Mouse (Mus musculus) megakaryocyte, embryonic 14.5 days (primary cell): Measurements from ENCODE around the gene Pef1.

Experiments used
- FLI1 ChIP-seq: IDR thresholded peaks from 2 replicates; pipeline ENCODE4 v1.6.1; 2012; ENCODE audit warnings: low read length, inconsistent platforms, mixed read lengths
- GATA1 ChIP-seq: IDR thresholded peaks from 3 replicates; pipeline ENCODE4 v1.6.1; 2012; ENCODE audit warnings: mixed read lengths, low read length, inconsistent platforms, borderline replicate concordance

- TF ChIP-seq GATA1, result no peak
- TF ChIP-seq FLI1, result no peak
Observed at GRCm38 (mm10) chr4:130109666-130110065, 7.3 kb downstream of the Pef1 start.
